Mouse (Mus musculus) frontal cortex, postnatal 25 days (tissue): ENCODE measurements at regions not wholly inside any gene's neighbourhood (a gene's known extent, or its start where the extent isn't known, plus 50 kb on each side); places are given as distances from the start of the nearest gene placed in this dataset.
A peak's percentile ranks its signal among the peaks of the same experiment; 100 is the strongest.
"Not testable (repeated sequence)": the region's sequence is repeated elsewhere in the genome, so short reads cannot be mapped to it uniquely, and the experiment has no call there.

ENCODE experiments used
- DNase-seq, 2 experiments: peaks; one replicate each; pipeline ENCODE4 v3.0.0; 2022; ENCODE audit warnings: low spot score in 2 of 2

DNA sequence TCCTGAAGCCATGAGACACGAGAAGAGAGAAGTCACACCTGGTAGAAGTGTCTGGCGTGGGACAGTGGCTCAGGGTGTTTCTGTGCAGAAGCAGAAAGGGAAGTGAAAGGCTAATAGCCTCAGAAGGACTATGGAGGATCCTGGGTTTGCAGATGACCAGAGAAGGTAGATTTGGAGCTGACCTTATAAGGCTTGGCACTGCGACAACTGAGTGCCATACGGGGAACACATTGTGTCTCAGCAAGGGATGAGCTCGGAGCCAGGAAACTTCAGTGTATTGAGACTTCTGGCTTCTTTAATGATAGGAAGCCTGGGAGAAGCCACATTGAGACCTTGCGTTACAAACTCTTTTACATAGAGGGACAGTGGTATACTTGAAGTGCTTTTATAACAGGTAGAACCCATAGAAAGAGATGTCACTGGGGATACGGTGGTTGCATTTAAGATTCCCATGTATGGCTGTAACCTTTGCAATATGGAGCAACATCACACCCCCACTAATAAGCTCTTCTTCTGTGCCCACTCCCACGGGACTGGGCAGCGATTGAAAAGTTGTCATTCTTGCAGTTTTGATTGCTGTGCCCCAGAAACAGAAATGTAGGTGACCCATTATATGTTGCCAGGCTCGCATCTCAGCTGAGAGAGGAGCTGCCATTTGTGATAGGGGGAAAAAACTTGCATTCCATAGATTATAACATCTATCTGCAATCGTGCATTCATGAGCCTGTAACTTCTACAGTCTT lies 61.8 kb upstream of the Dync1i1 start:
- no peak for DNase-seq

- DNase-seq: peak; percentile 28 to 73
Measured at GRCm38 (mm10) chr6:5645150-5645732, 80.2 kb upstream of the Dync1i1 start.

DNA sequence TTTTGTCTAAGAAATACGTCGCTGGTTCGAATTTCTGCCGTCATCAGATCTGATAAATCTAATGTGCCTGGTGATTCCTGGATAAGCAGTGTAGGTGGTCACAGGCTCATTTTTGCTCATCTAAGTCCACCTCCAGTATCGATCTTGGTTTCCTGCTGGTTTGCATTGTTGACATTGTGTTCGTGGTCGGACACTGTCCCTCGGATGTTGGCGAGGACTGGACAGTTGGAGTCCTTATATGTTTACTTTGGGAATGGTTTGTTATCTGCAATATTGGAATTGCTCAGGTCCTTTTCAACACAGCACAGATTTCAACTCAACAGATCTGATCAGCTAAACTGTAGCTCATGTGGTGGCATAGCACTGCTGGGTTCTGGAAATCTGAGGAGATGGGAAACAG lies 91.2 kb upstream of the Dync1i1 start:
- DNase-seq: no peak

DNA sequence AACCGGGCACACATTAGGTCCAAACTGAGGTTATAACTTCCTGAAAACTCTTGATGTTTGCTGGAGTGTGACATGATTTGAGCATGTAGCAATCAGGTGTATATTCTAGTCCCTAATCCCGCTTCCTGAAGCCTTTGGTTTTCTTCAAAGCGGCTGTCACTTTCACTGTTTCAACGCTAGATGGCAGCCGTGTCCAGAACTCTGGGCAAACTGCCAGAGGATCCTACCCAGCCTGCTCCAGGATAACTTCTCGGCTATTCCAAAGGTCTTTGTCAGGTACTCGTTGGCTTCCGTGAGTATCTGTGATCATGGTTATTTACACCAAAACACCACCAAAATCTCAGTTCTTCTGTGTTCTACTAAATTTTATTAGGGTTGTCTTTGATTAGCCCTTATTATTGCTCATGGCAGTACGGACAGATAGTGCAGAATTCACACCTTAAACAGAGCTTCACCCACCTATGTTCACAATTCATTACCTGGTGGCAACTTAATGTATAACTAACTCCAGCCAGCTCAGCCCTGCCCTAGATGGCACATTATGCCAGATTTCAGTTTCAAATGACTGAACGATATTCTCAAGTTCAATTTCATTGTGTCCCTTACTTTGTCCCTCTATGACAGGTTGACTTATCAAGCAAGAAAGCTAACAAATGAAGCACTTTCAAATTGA lies 92.3 kb upstream of the Dync1i1 start:
- DNase-seq: peak; percentile 15 to 16

DNA sequence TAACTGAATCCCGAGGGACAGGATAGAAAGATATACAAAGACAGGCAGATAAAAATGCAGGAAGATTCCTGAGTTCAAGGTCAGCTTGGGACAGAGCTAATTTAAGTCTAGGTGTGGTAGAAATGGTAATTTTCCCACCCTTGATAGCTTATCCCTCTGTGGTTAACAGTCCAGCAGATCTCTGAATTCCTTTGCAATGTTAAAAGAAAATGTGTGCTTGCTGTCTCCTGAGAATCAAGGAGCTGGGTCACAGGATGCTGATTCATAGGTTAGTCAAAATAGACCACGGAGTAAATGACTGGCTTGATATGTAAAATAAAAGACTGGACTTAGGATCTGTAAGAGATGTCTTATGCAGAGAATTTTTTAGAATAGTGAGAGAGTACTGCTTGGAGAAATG lies 101.4 kb upstream of the Dync1i1 start:
- no peak for DNase-seq

GRCm38 (mm10) chr6:5621582-5621981 lies 103.9 kb upstream of the Dync1i1 start:
- no peak for DNase-seq

DNA sequence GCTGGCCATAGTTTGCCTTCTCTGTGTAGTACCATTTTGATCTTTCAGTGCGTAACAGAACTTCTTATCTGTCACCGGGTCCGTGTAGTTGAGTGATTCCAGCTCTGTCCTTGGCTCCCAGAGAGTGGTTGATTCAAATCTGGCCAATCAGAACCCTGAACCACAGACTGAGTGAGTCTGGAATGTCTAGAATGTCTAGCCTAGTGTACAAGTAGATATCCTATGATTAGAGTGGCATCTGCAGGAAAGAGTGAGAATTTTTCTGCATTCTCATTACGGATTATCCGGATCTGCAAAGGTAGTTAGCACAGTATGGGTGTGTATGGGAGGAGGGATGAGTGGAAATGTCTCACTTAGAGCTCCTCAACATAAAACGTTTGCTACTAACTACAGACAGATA lies 97.9 kb upstream of the Pdk4 start:
- DNase-seq: no peak

GRCm38 (mm10) chr6:5589635-5590034 lies 93.5 kb upstream of the Pdk4 start:
- peak in 1 of 2 experiments; percentile 44 for DNase-seq

GRCm38 (mm10) chr6:5582923-5583525 lies 86.9 kb upstream of the Pdk4 start:
- DNase-seq: no peak

DNA sequence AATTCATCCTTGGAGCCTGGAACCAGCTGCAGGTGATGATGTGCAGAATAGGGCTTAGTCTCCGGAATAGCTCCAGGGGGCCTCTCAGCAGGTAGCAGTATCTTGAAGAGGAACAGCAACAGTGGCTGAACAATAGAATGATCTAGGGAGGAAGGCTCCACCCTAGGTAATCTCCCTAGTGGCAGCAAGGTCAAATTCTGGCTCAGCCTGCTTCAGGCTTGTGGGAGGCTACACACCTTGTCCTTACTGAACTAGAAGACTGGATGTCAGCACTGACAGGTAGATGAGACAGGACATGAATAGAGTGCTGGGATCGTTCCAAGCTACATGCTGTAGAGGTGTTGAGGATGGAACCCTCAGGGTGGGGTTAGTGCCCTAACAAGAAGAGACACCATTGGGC lies 80.8 kb upstream of the Pdk4 start:
- DNase-seq: not testable (repeated sequence)

DNA sequence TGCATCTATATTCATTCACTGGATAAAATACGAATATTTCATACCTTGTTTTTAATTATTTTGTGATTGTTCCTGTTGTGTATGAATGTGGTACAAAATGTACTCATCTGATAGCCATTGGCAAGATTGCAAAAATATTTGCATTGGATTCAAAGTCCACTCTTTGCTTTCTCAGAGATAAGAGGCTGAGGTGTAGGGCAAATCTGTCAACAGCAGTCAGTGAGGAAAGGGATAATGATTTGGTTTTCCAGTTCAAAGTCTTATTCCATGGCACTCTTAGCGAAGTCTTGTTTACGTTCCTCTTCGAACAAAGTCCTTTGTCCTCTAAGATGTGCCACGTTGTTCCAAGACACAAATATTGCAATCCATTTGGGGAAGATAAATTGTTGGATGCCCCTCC lies 70.5 kb upstream of the Pdk4 start:
- no peak for DNase-seq

DNA sequence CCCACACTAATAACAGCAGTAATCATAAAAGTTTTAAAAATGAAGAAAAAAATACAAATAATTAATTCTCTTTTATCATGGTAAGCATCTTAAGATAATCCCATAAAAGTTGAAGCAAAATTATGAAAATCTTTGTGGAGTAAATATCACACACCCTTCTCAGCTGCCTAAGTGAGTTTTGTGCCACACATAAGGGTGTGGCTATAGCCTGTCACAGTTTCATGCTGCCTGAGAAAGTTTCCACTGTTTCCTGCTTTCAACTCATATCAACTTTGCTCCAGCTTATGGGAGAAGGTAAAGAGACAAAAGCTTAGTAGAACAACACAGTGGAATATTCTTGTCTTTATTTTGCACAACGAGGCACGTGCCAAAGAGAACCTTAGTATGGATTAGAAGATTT lies 68.9 kb upstream of the Pdk4 start:
- DNase-seq: no peak

GRCm38 (mm10) chr6:5553703-5554394 lies 57.7 kb upstream of the Pdk4 start:
- DNase-seq: no peak

GRCm38 (mm10) chr6:5550067-5550466 lies 54.0 kb upstream of the Pdk4 start:
- DNase-seq: no peak
